In genomic region chr16:9995814-9996210, GRCm38 (mm10) we compare ENCODE assay signal across 12 mouse cellular contexts. TPM values are rescaled to one million over a fixed set of nuclear protein-coding genes. Genes with fewer than 3 reads are reported as not detected.
DNase-seq lines count a peak whose midpoint lies in the region; ATAC-seq lines count a peak whose summit lies in the region.
"Had no signal": no experiment of that assay in that cellular context is flagged by ENCODE, and none has a peak within 500 bp of the region (broad histone marks: within the 10 kb centered on the region; RNA-seq: fewer than 3 reads in every experiment).

No protein-coding gene starts in this region.

- no peaks in the 10 kb centered on the region for H3K9me3 ChIP-seq in heart, embryonic 10.5 days
- no peaks in the 10 kb centered on the region for H3K9me3 ChIP-seq in neural tube, embryonic 11.5 days (ENCODE audit: control insufficient read depth, low read length)
- no peaks in the 10 kb centered on the region for H3K9me3 ChIP-seq in limb, embryonic 11.5 days (ENCODE audit: control insufficient read depth, low read length)

- peak; percentile 25 for DNase-seq in heart, embryonic 10.5 days (ENCODE audit: low spot score)
- no peak for DNase-seq in heart, postnatal 14 days
- DNase-seq in neural tube, embryonic 11.5 days (ENCODE audit: low spot score), result no peak
- no peak for DNase-seq in neural tube, embryonic 10.5 days (ENCODE audit: extremely low spot score, low spot score)
- no peak for DNase-seq in limb, embryonic 11.5 days (ENCODE audit: low spot score)
- DNase-seq in spleen, postnatal 10 days (ENCODE audit: low spot score in 2 of 2), result no peak
- no peak for DNase-seq in urinary bladder, adult 2 months (ENCODE audit: low spot score)

- peak overlapping the region; percentile 62 for H3K4me3 ChIP-seq in heart, embryonic 10.5 days
- peak overlapping the region; percentile 42 for H3K4me3 ChIP-seq in neural tube, embryonic 11.5 days (ENCODE audit: low read depth, low read length)
- H3K4me3 ChIP-seq in limb, embryonic 11.5 days (ENCODE audit: low read depth, low read length), result peak overlapping the region; percentile 30

- H3K27me3 ChIP-seq in heart, embryonic 10.5 days (ENCODE audit: insufficient read depth, poor library complexity, severe bottlenecking), result peaks cover 63% of the 10 kb centered on the region
- peaks cover 44% of the 10 kb centered on the region for H3K27me3 ChIP-seq in neural tube, embryonic 11.5 days (ENCODE audit: control insufficient read depth, insufficient read depth, low read length)
- peaks cover 59% of the 10 kb centered on the region for H3K27me3 ChIP-seq in limb, embryonic 11.5 days (ENCODE audit: control insufficient read depth, insufficient read depth, low read length)

- peak overlapping the region; percentile 26; the same call in 1 of the 2 replicates for H3K9ac ChIP-seq in neural tube, embryonic 11.5 days (ENCODE audit: low read length)
- no peak overlapping the region for H3K9ac ChIP-seq in limb, embryonic 11.5 days (ENCODE audit: low read length)

- WGBS in heart, embryonic 10.5 days, result 29% methylated on average over 13 of the region's 13 CpGs
- WGBS in neural tube, embryonic 11.5 days, result 26% methylated on average over 13 of the region's 13 CpGs
- 25% methylated on average over 13 of the region's 13 CpGs for WGBS in limb, embryonic 11.5 days

- H3K4me2 ChIP-seq in neural tube, embryonic 11.5 days (ENCODE audit: low read depth), result peak overlapping the region; percentile 70
- peak overlapping the region; percentile 58 for H3K4me2 ChIP-seq in limb, embryonic 11.5 days (ENCODE audit: low read depth, severe bottlenecking)

- ATAC-seq in neural tube, embryonic 11.5 days (ENCODE audit: insufficient read depth, low FRiP score, low TSS enrichment), result no peak
- no peak for ATAC-seq in limb, embryonic 11.5 days (ENCODE audit: insufficient number of reproducible peaks, low FRiP score, low TSS enrichment, low read depth)
- no peak for ATAC-seq in megakaryocyte progenitor cell, adult 5-6 weeks (replicated peaks; ENCODE audit: poor library complexity)
- ATAC-seq: activated CD4-positive, CD25-positive, alpha-beta regulatory T cell, adult 4 months had no signal

- no peaks in the 10 kb centered on the region for H3K36me3 ChIP-seq in heart, embryonic 10.5 days
- no peaks in the 10 kb centered on the region for H3K36me3 ChIP-seq in neural tube, embryonic 11.5 days (ENCODE audit: control insufficient read depth, insufficient read depth, low read length)
- H3K36me3 ChIP-seq in limb, embryonic 11.5 days (ENCODE audit: control insufficient read depth, insufficient read depth, low read length), result no peaks in the 10 kb centered on the region

- intact Hi-C loops in heart, postnatal 14 days (cut with DNase I), result loop anchor here (2.0 kb wide), 1 partner anchor 1113 kb away; no protein-coding TSS in a partner anchor

- no peak overlapping the region for H3K27ac ChIP-seq in heart, embryonic 10.5 days
- no peak overlapping the region for H3K27ac ChIP-seq in neural tube, embryonic 11.5 days (ENCODE audit: low read depth, low read length)
- H3K27ac ChIP-seq in limb, embryonic 11.5 days (replicated peaks; ENCODE audit: low read depth, low read length), result no peak overlapping the region

- peaks cover 39% of the 10 kb centered on the region for H3K4me1 ChIP-seq in heart, embryonic 10.5 days
- H3K4me1 ChIP-seq in neural tube, embryonic 11.5 days (ENCODE audit: control insufficient read depth, insufficient read depth, low read length), result peaks cover 26% of the 10 kb centered on the region
- H3K4me1 ChIP-seq in limb, embryonic 11.5 days (ENCODE audit: control insufficient read depth, insufficient read depth, low read length), result peaks cover 15% of the 10 kb centered on the region

RNA-seq across cellular contexts. Expression of gene Grin2a, which starts 0.5 kb away (rescaled TPM):
- polyA plus RNA-seq in heart, embryonic 10.5 days (2016; fragmentation: Nextera tagmentation; extraction: Ambion mirVana), result 0.69 and 0.72 TPM in 2 replicates
- under 1 TPM; 0.10 to 0.17 TPM for total RNA-seq in heart, postnatal 14 days (2021)
- 1.0 and 1.1 TPM in 2 replicates for polyA plus RNA-seq in neural tube, embryonic 11.5 days (2014; fragmentation: Nextera tagmentation; extraction: Ambion mirVana)
- 0.16 TPM in 1 of 2 replicates, not detected in the other for polyA plus RNA-seq in limb, embryonic 11.5 days (2014; fragmentation: Nextera tagmentation; extraction: Ambion mirVana)
- total RNA-seq in megakaryocyte progenitor cell, adult 5-6 weeks (2015), result not detected in 2 replicates
- not detected in 2 replicates for total RNA-seq in megakaryocyte progenitor cell, adult 5-6 weeks (2017)
- polyA plus RNA-seq in urinary bladder, adult 2 months (2012; rRNA removed), result 0.06 and 0.09 TPM in 2 replicates
- total RNA-seq: common myeloid progenitor, adult 5-6 weeks; liver, adult 2 months had no signal
- polyA plus RNA-seq: activated CD4-positive, CD25-positive, alpha-beta regulatory T cell, adult 4 months; liver, adult 2 months; thymus, postnatal 0 days had no signal
